Mouse (Mus musculus): ENCODE results near the gene Gm7356. TPM values are rescaled to one million over a fixed set of nuclear protein-coding genes. Genes with fewer than 3 reads are reported as not detected.
"Not testable (repeated sequence)": the region's sequence is repeated elsewhere in the genome, so short reads cannot be mapped to it uniquely, and the experiment has no call there.

The Gm7356 gene
- not detected for total RNA-seq (2021)
- long read RNA-seq, experiment 1 = 0 reads
- long read RNA-seq, experiment 2 = 0 reads

DNA sequence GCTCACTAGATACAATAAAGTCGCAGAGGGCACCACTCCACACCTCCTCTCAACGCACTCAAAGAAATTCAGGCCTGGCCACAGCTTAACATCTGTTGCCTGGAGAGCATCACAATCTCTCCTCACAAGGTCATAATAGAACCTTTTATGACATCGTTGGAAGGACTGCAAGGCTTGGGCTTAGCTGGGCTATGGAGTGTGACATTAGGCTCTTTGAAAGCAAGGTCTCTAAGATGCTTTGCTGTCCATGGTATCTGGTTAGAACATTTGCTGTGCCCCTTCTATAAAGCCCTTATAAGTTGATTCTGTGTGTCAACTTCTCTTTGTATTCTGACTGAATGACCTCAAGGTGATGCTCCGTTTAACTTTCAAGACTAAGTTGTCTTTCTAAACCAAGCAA is at the start of gene Gm7356:
Gm7356 (minus strand) TSS at position 101 of the 400 bp plus-strand sequence.
- not testable (repeated sequence) for DNase-seq (ENCODE audit: low spot score in 2 of 2)

DNA sequence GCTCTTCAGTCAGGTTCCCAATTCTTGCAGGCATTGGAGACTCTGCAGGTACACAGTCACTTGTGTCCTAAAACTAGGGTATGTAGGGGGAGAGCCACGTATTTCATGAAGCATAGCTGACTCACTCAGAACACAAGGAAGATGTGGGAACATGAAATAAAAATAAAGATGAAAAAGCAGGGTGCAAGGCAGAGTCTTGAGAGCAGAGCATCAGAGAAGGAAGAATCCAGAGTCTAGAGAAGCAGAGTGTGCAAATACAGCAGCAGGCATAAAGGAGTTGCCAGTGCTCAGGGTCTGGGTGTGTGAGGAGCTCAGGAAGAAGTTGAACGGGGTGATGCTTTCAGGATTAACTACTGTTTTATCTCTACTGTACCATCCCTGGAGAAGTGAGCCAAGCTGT is 38.4 kb upstream of the Gm7356 start:
- not testable (repeated sequence) for DNase-seq (ENCODE audit: low spot score in 2 of 2)

DNA sequence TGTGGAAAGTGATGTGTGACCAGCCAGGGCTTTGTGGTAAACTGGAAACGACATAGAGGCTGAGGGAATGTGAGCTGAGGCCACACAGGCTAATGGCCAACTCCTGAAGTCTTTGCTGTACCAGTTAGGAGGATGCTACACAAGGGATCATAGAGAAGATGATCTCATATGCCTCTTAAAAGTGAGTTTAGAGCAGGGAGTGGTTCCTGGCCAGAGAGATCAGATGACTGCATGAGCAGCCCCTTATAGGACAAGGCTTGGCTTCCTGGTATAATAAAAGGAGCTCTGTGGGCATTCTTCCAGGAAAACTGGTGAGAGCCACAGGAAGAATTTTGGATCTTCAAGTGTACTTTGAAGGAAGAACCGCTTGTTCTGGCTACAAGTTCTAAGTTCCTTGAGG is 33.5 kb upstream of the Gm7356 start:
- not testable (repeated sequence) for DNase-seq (ENCODE audit: low spot score in 2 of 2)

DNA sequence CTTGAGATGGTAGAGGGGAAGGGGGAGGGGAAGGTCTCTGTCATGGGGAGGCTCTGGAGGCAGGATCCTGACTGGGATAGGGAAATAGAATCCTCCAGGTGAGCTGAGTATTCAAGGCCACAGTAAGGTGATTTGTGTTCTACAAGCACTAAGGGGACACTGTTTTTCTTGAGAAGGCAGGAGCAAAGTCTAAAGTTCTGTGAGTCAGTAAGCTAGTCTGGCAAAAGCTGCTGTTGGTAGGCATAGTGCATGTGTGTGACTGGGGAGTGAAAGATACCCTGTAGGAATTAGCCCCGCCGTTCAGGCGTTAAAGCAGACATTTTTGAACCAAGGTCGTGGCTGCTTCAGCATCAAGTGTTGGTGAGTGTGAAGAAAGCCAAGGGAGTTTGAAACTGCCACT is 32.6 kb upstream of the Gm7356 start:
- not testable (repeated sequence) for DNase-seq (ENCODE audit: low spot score in 2 of 2)

DNA sequence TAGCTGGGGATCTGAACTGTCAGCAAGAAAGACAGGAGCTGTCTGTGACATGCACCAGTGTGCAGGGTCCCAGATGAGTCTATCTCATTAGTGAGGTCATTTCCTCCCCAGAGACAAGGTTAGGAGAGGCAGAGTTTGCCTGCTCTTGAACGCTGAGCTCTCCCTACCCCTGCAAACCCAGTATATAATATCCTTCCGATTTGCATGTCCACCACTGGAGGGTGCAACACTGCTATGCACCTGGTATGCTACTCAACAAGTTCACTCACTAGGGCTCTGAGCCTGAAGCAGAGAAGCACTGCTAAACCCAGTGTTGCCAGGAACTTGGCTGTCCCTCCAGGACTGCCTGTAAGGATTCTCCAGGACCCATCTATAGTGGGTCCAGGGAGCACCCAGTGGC is 10.1 kb downstream of the Gm7356 start:
- not testable (repeated sequence) for DNase-seq (ENCODE audit: low spot score in 2 of 2)

DNA sequence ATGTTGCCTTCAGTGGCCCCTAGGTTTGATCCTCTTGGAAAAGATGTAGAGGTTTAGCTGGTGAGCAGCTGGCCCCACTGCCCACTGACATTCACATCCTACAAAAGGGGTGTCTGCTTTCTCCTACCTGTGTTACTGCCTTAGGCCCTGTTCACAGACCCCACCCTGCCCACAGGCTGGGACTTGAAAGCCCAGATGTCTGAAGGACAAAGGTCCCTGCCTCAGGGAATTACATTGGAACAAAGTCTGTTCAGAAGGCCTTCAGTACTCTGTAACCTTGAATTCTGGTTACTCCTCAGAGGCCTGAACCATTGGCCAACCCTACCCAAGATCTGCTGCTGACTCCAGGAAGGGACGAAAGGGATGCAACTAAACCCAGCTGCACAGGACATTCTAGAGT is 15.8 kb downstream of the Gm7356 start:
- DNase-seq (ENCODE audit: low spot score in 2 of 2) = no peak

DNA sequence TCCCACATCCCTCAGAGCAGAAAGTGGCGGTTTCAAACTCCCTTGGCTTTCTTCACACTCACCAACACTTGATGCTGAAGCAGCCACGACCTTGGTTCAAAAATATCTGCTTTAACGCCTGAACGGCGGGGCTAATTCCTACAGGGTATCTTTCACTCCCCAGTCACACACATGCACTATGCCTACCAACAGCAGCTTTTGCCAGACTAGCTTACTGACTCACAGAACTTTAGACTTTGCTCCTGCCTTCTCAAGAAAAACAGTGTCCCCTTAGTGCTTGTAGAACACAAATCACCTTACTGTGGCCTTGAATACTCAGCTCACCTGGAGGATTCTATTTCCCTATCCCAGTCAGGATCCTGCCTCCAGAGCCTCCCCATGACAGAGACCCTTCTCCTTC is 32.7 kb downstream of the Gm7356 start:
- DNase-seq (ENCODE audit: low spot score in 2 of 2) = not testable (repeated sequence)

DNA sequence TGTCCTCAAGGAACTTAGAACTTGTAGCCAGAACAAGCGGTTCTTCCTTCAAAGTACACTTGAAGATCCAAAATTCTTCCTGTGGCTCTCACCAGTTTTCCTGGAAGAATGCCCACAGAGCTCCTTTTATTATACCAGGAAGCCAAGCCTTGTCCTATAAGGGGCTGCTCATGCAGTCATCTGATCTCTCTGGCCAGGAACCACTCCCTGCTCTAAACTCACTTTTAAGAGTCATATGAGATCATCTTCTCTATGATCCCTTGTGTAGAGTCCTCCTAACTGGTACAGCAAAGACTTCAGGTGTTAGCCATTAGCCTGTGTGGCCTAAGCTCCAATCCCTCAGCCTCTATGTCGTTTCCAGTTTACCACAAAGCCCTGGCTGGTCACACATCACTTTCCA is 33.6 kb downstream of the Gm7356 start:
- DNase-seq (ENCODE audit: low spot score in 2 of 2) = not testable (repeated sequence)

DNA sequence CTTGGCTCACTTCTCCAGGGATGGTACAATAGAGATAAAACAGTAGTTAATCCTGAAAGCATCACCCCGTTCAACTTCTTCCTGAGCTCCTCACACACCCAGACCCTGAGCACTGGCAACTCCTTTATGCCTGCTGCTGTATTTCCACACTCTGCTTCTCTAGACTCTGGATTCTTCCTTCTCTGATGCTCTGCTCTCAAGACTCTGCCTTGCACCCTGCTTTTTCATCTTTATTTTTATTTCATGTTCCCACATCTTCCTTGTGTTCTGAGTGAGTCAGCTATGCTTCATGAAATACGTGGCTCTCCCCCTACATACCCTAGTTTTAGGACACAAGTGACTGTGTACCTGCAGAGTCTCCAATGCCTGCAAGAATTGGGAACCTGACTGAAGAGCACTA is 38.5 kb downstream of the Gm7356 start:
- not testable (repeated sequence) for DNase-seq (ENCODE audit: low spot score in 2 of 2)

DNA sequence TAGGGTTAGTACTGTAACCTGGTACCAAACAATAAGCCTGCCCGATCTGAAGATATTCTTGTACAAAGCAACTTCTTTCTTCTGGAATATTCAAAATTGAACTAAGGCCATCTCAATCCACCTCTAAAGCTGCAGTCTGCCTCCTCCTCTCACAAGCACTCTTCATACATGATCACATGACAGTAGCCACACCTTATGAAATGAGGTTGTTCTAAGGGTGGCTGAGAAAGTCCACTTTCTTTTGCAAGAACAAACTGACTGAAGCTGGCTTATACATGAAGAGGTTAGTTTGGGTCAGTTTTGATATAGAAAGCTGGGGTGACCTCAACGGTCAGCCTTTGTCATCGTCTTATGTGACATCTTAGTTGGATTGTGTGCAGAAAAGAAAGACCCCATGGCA is 41.3 kb downstream of the Gm7356 start:
- not testable (repeated sequence) for DNase-seq (ENCODE audit: low spot score in 2 of 2)

DNA sequence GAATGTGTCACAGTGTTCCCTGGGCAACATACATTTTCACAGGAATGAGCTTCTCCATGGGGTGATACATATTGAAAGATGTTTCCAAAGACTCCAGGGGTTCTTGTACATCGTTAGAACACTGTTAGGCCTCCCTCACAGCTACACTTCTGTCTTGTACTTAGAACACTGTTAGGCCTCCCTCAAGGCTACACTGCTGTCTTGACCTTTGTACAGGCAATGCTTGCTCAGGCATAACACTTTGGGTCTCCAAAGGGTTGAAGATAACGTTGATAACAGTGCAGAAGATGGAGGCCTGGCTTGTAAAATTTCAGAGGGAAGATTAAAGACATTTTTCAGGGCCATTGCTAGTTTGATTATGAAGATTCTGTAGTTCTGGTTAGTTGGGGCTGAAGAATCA is 45.4 kb downstream of the Gm7356 start:
- not testable (repeated sequence) for DNase-seq (ENCODE audit: low spot score in 2 of 2)

DNA sequence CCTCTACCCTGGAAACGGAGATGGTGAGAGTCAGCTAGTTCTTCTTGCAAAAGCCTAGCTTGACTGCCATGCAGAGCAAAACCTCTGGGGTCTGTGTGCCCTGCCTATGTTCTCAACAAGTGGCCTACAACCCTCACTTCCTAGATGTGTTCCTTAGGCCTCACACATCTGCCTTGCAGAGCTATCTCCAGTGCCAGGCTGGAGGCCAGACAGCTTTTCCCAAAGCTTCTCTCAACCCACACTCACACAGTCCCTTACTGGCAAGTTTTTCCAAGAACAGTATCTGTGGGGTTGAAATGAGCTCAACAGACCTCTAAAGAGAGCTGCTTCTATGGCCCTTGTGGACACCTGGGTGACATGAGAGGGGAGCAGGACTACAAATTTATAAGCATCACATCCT is 51.9 kb downstream of the Gm7356 start:
- DNase-seq (ENCODE audit: low spot score in 2 of 2) = not testable (repeated sequence)

Other genes with a start within 250 kb of the Gm7356 start
- gene Afdn, start 243.2 kb downstream of the Gm7356 start, total RNA-seq (2021) = 10 to 100 TPM; 82.2 to 87.1 TPM
- 1 to 10 TPM; 4.2 to 5.8 TPM for gene Tcte2, start 241.9 kb downstream of the Gm7356 start, total RNA-seq (2021)
- gene Gm7168, start 55.3 kb downstream of the Gm7356 start, total RNA-seq (2021) = not detected
- not detected for gene Gm7358, start 55.8 kb upstream of the Gm7356 start, total RNA-seq (2021)
- 1 to 10 TPM; 4.7 to 5.1 TPM for gene Dact2, start 200.6 kb upstream of the Gm7356 start, total RNA-seq (2021)